Mouse (Mus musculus): ENCODE data around the gene Sowahc. TPM values are rescaled to one million over a fixed set of nuclear protein-coding genes. Genes with fewer than 3 reads are reported as not detected.

Sowahc gene
- total and polyA plus RNA-seq, 2 experiments from 2014 or later = 14.1 to 32.3 TPM

- H3K4me2 ChIP-seq (ENCODE audit: low read depth, low read length, poor library complexity, severe bottlenecking) = no peak overlapping the region
- WGBS = 89% methylated on average over 1 of the region's 1 CpGs
- no peak overlapping the region for H3K27ac ChIP-seq (ENCODE audit: low read depth, low read length)
- H3K9me3 ChIP-seq (ENCODE audit: low read length) = no peaks in the 10 kb centered on the region
- H3K4me3 ChIP-seq (ENCODE audit: low read depth, low read length) = no peak overlapping the region
- no peaks in the 10 kb centered on the region for H3K4me1 ChIP-seq (ENCODE audit: insufficient read depth, low read length)
- H3K36me3 ChIP-seq (ENCODE audit: insufficient read depth, low read length) = no peaks in the 10 kb centered on the region
- no peaks in the 10 kb centered on the region for H3K27me3 ChIP-seq (ENCODE audit: insufficient read depth, low read length)
- no peak for TF ChIP-seq CTCF (IDR thresholded peaks at IDR 0.05)
- H3K9ac ChIP-seq (replicated peaks; ENCODE audit: low read length, poor library complexity, severe bottlenecking) = no peak overlapping the region
- ATAC-seq (ENCODE audit: low FRiP score) (no peak), DNase-seq (ENCODE audit: low spot score) (no peak)
Measured at GRCm38 (mm10) chr10:59266097-59266496, 44.3 kb downstream of the Sowahc start.

DNA sequence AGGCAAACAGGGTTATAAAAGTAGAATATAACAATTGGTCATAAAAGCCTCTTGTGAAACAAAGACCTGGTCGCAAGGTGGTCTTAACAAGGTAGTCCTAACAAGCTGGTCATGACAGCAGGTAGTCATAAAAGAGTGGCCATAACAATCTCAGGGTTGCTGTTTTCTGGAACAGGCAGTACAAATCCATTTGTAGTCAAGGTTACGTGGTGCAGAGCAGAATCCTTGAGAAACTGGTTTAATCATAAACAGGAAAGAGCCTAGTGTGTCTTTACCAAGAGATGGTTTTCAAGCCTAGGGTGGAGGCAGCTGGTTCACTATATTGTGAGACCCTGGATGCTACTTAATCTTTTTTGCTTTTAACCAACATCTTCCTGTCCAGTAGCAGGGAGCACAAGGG is 45.5 kb downstream of the Sowahc start:
- 96% methylated on average over 2 of the region's 2 CpGs for WGBS
- no peak for TF ChIP-seq CTCF (IDR thresholded peaks at IDR 0.05)
- Histone ChIP-seq H3K36me3 (ENCODE audit: insufficient read depth, low read length) (no peaks in the 10 kb centered on the region), H3K4me2 (ENCODE audit: low read depth, low read length, poor library complexity, severe bottlenecking) (no peak overlapping the region), H3K9me3 (ENCODE audit: low read length) (no peaks in the 10 kb centered on the region), H3K27me3 (ENCODE audit: insufficient read depth, low read length) (no peaks in the 10 kb centered on the region), H3K27ac (ENCODE audit: low read depth, low read length) (no peak overlapping the region), H3K9ac (replicated peaks; ENCODE audit: low read length, poor library complexity, severe bottlenecking) (no peak overlapping the region), H3K4me3 (ENCODE audit: low read depth, low read length) (no peak overlapping the region), H3K4me1 (ENCODE audit: insufficient read depth, low read length) (no peaks in the 10 kb centered on the region)
- DNase-seq (ENCODE audit: low spot score) = no peak
- no peak for ATAC-seq (ENCODE audit: low FRiP score)

DNA sequence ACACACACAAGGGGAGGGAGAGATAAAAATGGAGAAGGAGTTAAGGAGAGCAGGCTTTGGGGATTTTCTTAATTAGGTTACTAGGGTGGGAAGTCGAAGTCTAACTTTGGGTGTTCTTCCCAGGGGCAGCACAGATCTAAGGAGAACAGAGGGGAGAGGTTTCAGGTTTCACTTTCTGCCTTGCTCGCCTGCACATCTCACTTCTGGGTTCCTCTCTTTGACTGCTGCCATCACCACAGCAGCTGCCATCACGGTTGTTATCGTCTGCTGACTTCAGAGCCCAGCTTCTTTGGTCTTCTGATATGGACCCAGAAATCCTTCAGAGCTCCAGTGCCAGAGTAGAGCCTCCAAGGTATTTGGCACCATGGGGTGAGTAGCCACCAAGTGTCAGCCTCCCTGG is 46.4 kb downstream of the Sowahc start:
- no peaks in the 10 kb centered on the region for H3K27me3 ChIP-seq (ENCODE audit: insufficient read depth, low read length)
- 61% methylated on average over 4 of the region's 4 CpGs for WGBS
- H3K36me3 ChIP-seq (ENCODE audit: insufficient read depth, low read length) = no peaks in the 10 kb centered on the region
- no peaks in the 10 kb centered on the region for H3K4me1 ChIP-seq (ENCODE audit: insufficient read depth, low read length)
- no peak overlapping the region for H3K27ac ChIP-seq (ENCODE audit: low read depth, low read length)
- ATAC-seq (ENCODE audit: low FRiP score) (no peak), DNase-seq (ENCODE audit: low spot score) (no peak)
- TF ChIP-seq CTCF (IDR thresholded peaks at IDR 0.05) = no peak
- no peak overlapping the region for H3K4me2 ChIP-seq (ENCODE audit: low read depth, low read length, poor library complexity, severe bottlenecking)
- no peaks in the 10 kb centered on the region for H3K9me3 ChIP-seq (ENCODE audit: low read length)
- no peak overlapping the region for H3K9ac ChIP-seq (replicated peaks; ENCODE audit: low read length, poor library complexity, severe bottlenecking)
- H3K4me3 ChIP-seq (ENCODE audit: low read depth, low read length) = no peak overlapping the region

DNA sequence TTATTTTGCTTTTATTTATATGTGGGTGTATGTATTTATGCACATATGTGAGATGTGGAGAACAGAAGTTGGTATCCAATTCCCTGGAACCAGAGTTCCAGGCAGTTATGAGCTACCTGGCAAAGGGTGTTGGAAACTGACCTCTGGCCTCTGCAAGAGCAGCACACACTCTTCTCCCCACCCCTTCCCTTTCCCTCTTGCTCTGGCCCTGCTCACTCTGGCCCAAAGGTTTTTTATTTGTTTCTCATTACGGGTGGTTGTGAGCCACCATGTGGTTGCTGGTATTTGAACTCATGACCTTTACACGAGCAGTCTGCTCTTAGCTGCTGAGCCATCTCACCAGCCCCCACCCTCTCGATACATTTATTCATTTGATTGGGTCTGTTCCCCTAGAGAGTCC is 47.0 kb downstream of the Sowahc start:
- Histone ChIP-seq H3K4me3 (ENCODE audit: low read depth, low read length) (no peak overlapping the region), H3K9ac (replicated peaks; ENCODE audit: low read length, poor library complexity, severe bottlenecking) (no peak overlapping the region), H3K27ac (ENCODE audit: low read depth, low read length) (no peak overlapping the region), H3K36me3 (ENCODE audit: insufficient read depth, low read length) (no peaks in the 10 kb centered on the region), H3K4me2 (ENCODE audit: low read depth, low read length, poor library complexity, severe bottlenecking) (no peak overlapping the region), H3K9me3 (ENCODE audit: low read length) (no peaks in the 10 kb centered on the region), H3K4me1 (ENCODE audit: insufficient read depth, low read length) (no peaks in the 10 kb centered on the region), H3K27me3 (ENCODE audit: insufficient read depth, low read length) (no peaks in the 10 kb centered on the region)
- ATAC-seq (ENCODE audit: low FRiP score) = no peak
- no peak for TF ChIP-seq CTCF (IDR thresholded peaks at IDR 0.05)
- 47% methylated on average over 3 of the region's 3 CpGs for WGBS
- no peak for DNase-seq (ENCODE audit: low spot score)

DNA sequence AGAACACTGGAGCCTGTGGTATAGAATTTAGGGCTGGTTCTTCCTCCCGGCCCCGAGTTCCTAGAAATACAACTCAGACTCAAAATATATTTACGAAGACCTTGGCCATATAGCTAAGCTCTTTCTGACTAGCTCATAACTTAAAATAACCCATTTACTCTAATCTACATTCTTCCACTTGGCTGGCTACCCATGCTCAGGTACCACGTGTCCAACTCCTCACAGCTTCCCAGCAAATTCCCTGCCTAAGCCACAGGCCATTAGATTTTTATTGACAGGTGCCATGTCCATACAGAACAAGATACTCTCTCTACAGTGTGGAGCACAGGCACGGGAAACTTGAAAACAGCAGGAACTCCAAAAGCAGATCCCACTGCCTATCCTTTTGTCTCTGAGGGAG is 54.0 kb downstream of the Sowahc start:
- ATAC-seq (ENCODE audit: low FRiP score) (no peak), DNase-seq (ENCODE audit: low spot score) (no peak)
- WGBS = 85% methylated on average over 5 of the region's 5 CpGs
- Histone ChIP-seq H3K9me3 (ENCODE audit: low read length) (no peaks in the 10 kb centered on the region), H3K4me1 (ENCODE audit: insufficient read depth, low read length) (no peaks in the 10 kb centered on the region), H3K36me3 (ENCODE audit: insufficient read depth, low read length) (no peaks in the 10 kb centered on the region), H3K9ac (replicated peaks; ENCODE audit: low read length, poor library complexity, severe bottlenecking) (no peak overlapping the region), H3K27me3 (ENCODE audit: insufficient read depth, low read length) (no peaks in the 10 kb centered on the region), H3K4me2 (ENCODE audit: low read depth, low read length, poor library complexity, severe bottlenecking) (no peak overlapping the region), H3K27ac (ENCODE audit: low read depth, low read length) (no peak overlapping the region), H3K4me3 (ENCODE audit: low read depth, low read length) (no peak overlapping the region)
- TF ChIP-seq CTCF (IDR thresholded peaks at IDR 0.05) = no peak

Other genes with a start within 250 kb of the Sowahc start
- 7.3 and 12.7 TPM in 2 replicates for gene Sept10, start 106 bp upstream of the Sowahc start, total RNA-seq (2014; rRNA removed)
- 8.4 and 9.5 TPM in 2 replicates for gene Sept10, start 106 bp upstream of the Sowahc start, polyA plus RNA-seq (2015; fragmentation: Nextera tagmentation; extraction: Ambion mirVana)
- gene P4ha1, start 101.3 kb downstream of the Sowahc start, total RNA-seq (2014; rRNA removed) = 21.3 and 25.9 TPM in 2 replicates
- 12.8 and 14.2 TPM in 2 replicates for gene P4ha1, start 101.3 kb downstream of the Sowahc start, polyA plus RNA-seq (2015; fragmentation: Nextera tagmentation; extraction: Ambion mirVana)
- gene Gm10273, start 173.7 kb downstream of the Sowahc start, total RNA-seq (2014; rRNA removed) = 4.3 and 6.9 TPM in 2 replicates
- 5.9 and 7.7 TPM in 2 replicates for gene Gm10273, start 173.7 kb downstream of the Sowahc start, polyA plus RNA-seq (2015; fragmentation: Nextera tagmentation; extraction: Ambion mirVana)
- not detected in 2 replicates for gene Pla2g12b, start 181.7 kb downstream of the Sowahc start, total RNA-seq (2014; rRNA removed)
- not detected in 2 replicates for gene Pla2g12b, start 181.7 kb downstream of the Sowahc start, polyA plus RNA-seq (2015; fragmentation: Nextera tagmentation; extraction: Ambion mirVana)
- gene Oit3, start 219.8 kb downstream of the Sowahc start, total RNA-seq (2014; rRNA removed) = 0.11 TPM in 1 of 2 replicates, not detected in the other
- gene Oit3, start 219.8 kb downstream of the Sowahc start, polyA plus RNA-seq (2015; fragmentation: Nextera tagmentation; extraction: Ambion mirVana) = 0.05 TPM in 1 of 2 replicates, not detected in the other